ENCODE assay signal across 30 mouse cellular contexts in genomic region chr11:58116560-58116959, GRCm38 (mm10). TPM values are rescaled to one million over a fixed set of nuclear protein-coding genes. Genes with fewer than 3 reads are reported as not detected.
DNase-seq lines count a peak whose midpoint lies in the region; ATAC-seq and TF ChIP-seq lines count a peak whose summit lies in the region.
"Had no signal": no experiment of that assay in that cellular context is flagged by ENCODE, and none has a peak within 500 bp of the region (broad histone marks: within the 10 kb centered on the region; RNA-seq: fewer than 3 reads in every experiment).

No protein-coding gene starts in this region.

- H3K27me3 ChIP-seq in heart, embryonic 14.5 days (ENCODE audit: control insufficient read depth, insufficient read depth, low read length), result no peaks in the 10 kb centered on the region
- no peaks in the 10 kb centered on the region for H3K27me3 ChIP-seq in heart, adult 2 months (ENCODE audit: control insufficient read depth, insufficient read depth, low read length)
- H3K27me3 ChIP-seq: embryonic facial prominence, embryonic 13.5 days; forebrain, embryonic 12.5 days; neural tube, embryonic 13.5 days had no signal

- ATAC-seq in heart, embryonic 14.5 days (ENCODE audit: insufficient number of reproducible peaks, insufficient read depth, low FRiP score, low read depth), result no peak
- peak; percentile 75 to 78 for ATAC-seq in hematopoietic stem cell, adult 5-6 weeks (replicated peaks in 1 of 2; ENCODE audit: insufficient read depth in 1 of 2, low FRiP score in 2 of 2, low TSS enrichment in 1 of 2, low read depth in 1 of 2, poor library complexity in 2 of 2, severe bottlenecking in 2 of 2)
- ATAC-seq: intestine, embryonic 16.5 days had no signal

- H3K79me2 ChIP-seq in heart, adult 2 months (replicated peaks; ENCODE audit: control insufficient read depth, insufficient read depth, low read length), result no peaks in the 10 kb centered on the region

- no peak for TF ChIP-seq EP300 in heart, adult 2 months (IDR thresholded peaks at IDR 0.05; ENCODE audit: insufficient read depth, low read depth, low read length)

- no peak overlapping the region for H3K9ac ChIP-seq in heart, embryonic 14.5 days (ENCODE audit: low read length)
- H3K9ac ChIP-seq in heart, adult 2 months (ENCODE audit: low read depth, low read length), result no peak overlapping the region
- H3K9ac ChIP-seq: embryonic facial prominence, embryonic 13.5 days; forebrain, embryonic 12.5 days; neural tube, embryonic 13.5 days had no signal

- H3K9me3 ChIP-seq in heart, embryonic 14.5 days (ENCODE audit: control insufficient read depth, low read length), result no peaks in the 10 kb centered on the region
- H3K9me3 ChIP-seq: embryonic facial prominence, embryonic 13.5 days; forebrain, embryonic 12.5 days; hindbrain, embryonic 10.5 days; neural tube, embryonic 13.5 days had no signal

- H3K27ac ChIP-seq in heart, embryonic 14.5 days (replicated peaks in 1 of 2; ENCODE audit: control insufficient read depth in 1 of 2, insufficient read depth in 1 of 2, low read depth in 2 of 2, low read length in 2 of 2), result peak overlapping the region; percentile 21 to 25; a peak in 1 of 4 replicates
- H3K27ac ChIP-seq in heart, adult 2 months, result no peak overlapping the region
- H3K27ac ChIP-seq in layer of hippocampus, adult 2 months, result peak overlapping the region; percentile 28; the same call in 1 of the 2 replicates
- H3K27ac ChIP-seq: embryonic facial prominence, embryonic 13.5 days; forebrain, embryonic 12.5 days; hindbrain, embryonic 10.5 days; neural tube, embryonic 13.5 days had no signal

- intact Hi-C loops in heart, adult 2 months (cut with DNase I), result no loop called here
- intact Hi-C loops in left cerebral cortex, postnatal 36 days (cut with DNase I), result no loop called here

- no peak for DNase-seq in heart, adult 2 months
- no peak for DNase-seq in layer of hippocampus, adult 2 months (ENCODE audit: low spot score in 2 of 2)
- no peak for DNase-seq in layer of hippocampus, postnatal 36 days
- no peak for DNase-seq in left cerebral cortex, postnatal 36 days (ENCODE audit: low spot score in 2 of 2)
- no peak for DNase-seq in right cerebral cortex, postnatal 14 days
- DNase-seq: adrenal gland, postnatal 10 days; cerebellum, adult 2 months; cerebellum, postnatal 25 days; embryo, embryonic 11 days; kidney, postnatal 10 days; lung, adult 18-20 months; lung, postnatal 10 days; midbrain, embryonic 14.5 days; right cerebral cortex, adult 18-20 months; thymus, adult 18-20 months; thymus, postnatal 36 days had no signal

- 71% methylated on average over 1 of the region's 1 CpGs for WGBS in heart, embryonic 14.5 days
- WGBS in heart, adult 2 months, result 68% methylated on average over 1 of the region's 1 CpGs

- no peak overlapping the region for H3K4me2 ChIP-seq in heart, embryonic 14.5 days (ENCODE audit: low read length)
- H3K4me2 ChIP-seq: embryonic facial prominence, embryonic 13.5 days; forebrain, embryonic 12.5 days; neural tube, embryonic 13.5 days had no signal

- peaks cover 93% of the 10 kb centered on the region for H3K36me3 ChIP-seq in heart, embryonic 14.5 days (ENCODE audit: control insufficient read depth, insufficient read depth, low read length)
- H3K36me3 ChIP-seq in heart, adult 2 months (ENCODE audit: control insufficient read depth, insufficient read depth, low read length), result peaks cover 6% of the 10 kb centered on the region

- no peak for TF ChIP-seq CTCF in heart, adult 2 months (IDR thresholded peaks at IDR 0.05)
- no peak for TF ChIP-seq CTCF in layer of hippocampus, adult 2 months (conservative IDR thresholded peaks at IDR 0.05)

- H3K4me3 ChIP-seq in heart, embryonic 14.5 days (ENCODE audit: control insufficient read depth in 1 of 2, insufficient read depth in 1 of 2, low read depth in 1 of 2, low read length in 2 of 2), result no peak overlapping the region
- no peak overlapping the region for H3K4me3 ChIP-seq in heart, adult 2 months
- no peak overlapping the region for H3K4me3 ChIP-seq in layer of hippocampus, adult 2 months
- H3K4me3 ChIP-seq: embryonic facial prominence, embryonic 13.5 days; erythroblast, embryonic 14.5 days; forebrain, embryonic 12.5 days; hindbrain, embryonic 10.5 days; neural tube, embryonic 13.5 days had no signal

- no peak for TF ChIP-seq POLR2A in heart, adult 2 months (IDR thresholded peaks at IDR 0.05; ENCODE audit: insufficient read depth, low read depth, low read length)

- H3K4me1 ChIP-seq in heart, embryonic 14.5 days (ENCODE audit: control insufficient read depth in 2 of 2, insufficient read depth in 2 of 2, low read length in 2 of 2), result peaks cover 0 to 6% of the 10 kb centered on the region in 2 experiments; a peak in 1 of 4 replicates
- peaks cover 2% of the 10 kb centered on the region; the same call in 1 of the 2 replicates for H3K4me1 ChIP-seq in heart, adult 2 months (ENCODE audit: control insufficient read depth, insufficient read depth, low read length)
- H3K4me1 ChIP-seq: embryonic facial prominence, embryonic 13.5 days; forebrain, embryonic 12.5 days; neural tube, embryonic 13.5 days had no signal

RNA-seq across cellular contexts. Expression of gene Cnot8, which starts 12.6 kb away (rescaled TPM):
- 76.4 and 77.7 TPM in 2 replicates for polyA plus RNA-seq in heart, embryonic 14.5 days (2014; fragmentation: Nextera tagmentation; extraction: Ambion mirVana)
- 10 to 100 TPM; 35.5 to 36.4 TPM for total RNA-seq in heart, adult 2 months (2021)
- 43.0 and 76.2 TPM in 2 replicates for polyA plus RNA-seq in heart, adult 2 months (2012; rRNA removed)
- 10 to 100 TPM; 56.0 to 57.7 TPM for total RNA-seq in layer of hippocampus, adult 2 months (2021)
- total RNA-seq in layer of hippocampus, postnatal 36 days (2021), result 10 to 100 TPM; 53.2 to 55.0 TPM
- 112 and 130 TPM in 2 replicates for total RNA-seq in hematopoietic stem cell, adult 5-6 weeks (2017)
- total RNA-seq in left cerebral cortex, postnatal 36 days (2021), result 10 to 100 TPM; 51.9 to 58.0 TPM

RNA-seq across cellular contexts. Expression of gene Gm12248, which starts 23.6 kb away (rescaled TPM):
- polyA plus RNA-seq in heart, embryonic 14.5 days (2014; fragmentation: Nextera tagmentation; extraction: Ambion mirVana), result not detected in 2 replicates
- total RNA-seq in heart, adult 2 months (2021), result not detected
- 0.44 TPM in 1 of 2 replicates, not detected in the other for polyA plus RNA-seq in heart, adult 2 months (2012; rRNA removed)
- total RNA-seq in layer of hippocampus, adult 2 months (2021), result not detected
- total RNA-seq in layer of hippocampus, postnatal 36 days (2021), result not detected
- not detected in 2 replicates for total RNA-seq in hematopoietic stem cell, adult 5-6 weeks (2017)
- total RNA-seq in left cerebral cortex, postnatal 36 days (2021), result not detected
- total RNA-seq: adrenal gland, postnatal 10 days; gastrocnemius, postnatal 4 days; layer of hippocampus, postnatal 14 days; liver, adult 2 months; megakaryocyte-erythroid progenitor cell, adult 5-6 weeks had no signal
- polyA plus RNA-seq: cerebellum, adult 2 months; embryonic facial prominence, embryonic 13.5 days; erythroblast, embryonic 14.5 days; forebrain, embryonic 12.5 days; intestine, embryonic 16.5 days; limb, embryonic 11.5 days; midbrain, embryonic 14.5 days; neural tube, embryonic 13.5 days; stomach, embryonic 16.5 days had no signal

RNA-seq across cellular contexts. Expression of gene Gemin5, which starts 51.8 kb away (rescaled TPM):
- 13.3 and 14.1 TPM in 2 replicates for polyA plus RNA-seq in heart, embryonic 14.5 days (2014; fragmentation: Nextera tagmentation; extraction: Ambion mirVana)
- total RNA-seq in heart, adult 2 months (2021), result 1 to 10 TPM; 9.1 to 9.3 TPM
- polyA plus RNA-seq in heart, adult 2 months (2012; rRNA removed), result 3.2 and 4.7 TPM in 2 replicates
- total RNA-seq in layer of hippocampus, adult 2 months (2021), result 10 to 100 TPM; 18.6 to 18.7 TPM
- total RNA-seq in layer of hippocampus, postnatal 36 days (2021), result 10 to 100 TPM; 20.4 to 22.0 TPM
- 28.0 and 30.4 TPM in 2 replicates for total RNA-seq in hematopoietic stem cell, adult 5-6 weeks (2017)
- total RNA-seq in left cerebral cortex, postnatal 36 days (2021), result 10 to 100 TPM; 17.1 to 18.1 TPM

RNA-seq across cellular contexts. Expression of gene Mrpl22, which starts 54.9 kb away (rescaled TPM):
- 107 and 116 TPM in 2 replicates for polyA plus RNA-seq in heart, embryonic 14.5 days (2014; fragmentation: Nextera tagmentation; extraction: Ambion mirVana)
- 10 to 100 TPM; 50.7 to 53.9 TPM for total RNA-seq in heart, adult 2 months (2021)
- polyA plus RNA-seq in heart, adult 2 months (2012; rRNA removed), result 48.4 and 48.6 TPM in 2 replicates
- total RNA-seq in layer of hippocampus, adult 2 months (2021), result 10 to 100 TPM; 31.4 to 39.5 TPM
- total RNA-seq in layer of hippocampus, postnatal 36 days (2021), result 10 to 100 TPM; 32.7 to 38.3 TPM
- total RNA-seq in hematopoietic stem cell, adult 5-6 weeks (2017), result 57.3 and 68.1 TPM in 2 replicates
- total RNA-seq in left cerebral cortex, postnatal 36 days (2021), result 10 to 100 TPM; 30.7 to 37.4 TPM
